Mouse (Mus musculus) stomach, adult 2 months (tissue): ENCODE results near the gene Tgif1. TPM values are rescaled to one million over a fixed set of nuclear protein-coding genes. Genes with fewer than 3 reads are reported as not detected.

ENCODE experiments used
- polyA plus RNA-seq: library from polyadenylated mRNA; depleted of rRNA; stranded (reverse); fragments of >200 nt; gene quantifications from 2 replicates; pipeline ENCODE4 v1.2.3, GENCODE M21; 2012; rRNA removed

The Tgif1 gene
- 13.8 and 14.1 TPM in 2 replicates for polyA plus RNA-seq

GRCm38 (mm10) chr17:70853436-70853905, at the start of gene Tgif1:
Tgif1 (minus strand) TSS chr17:70853546.

Other genes starting within 250 kb of the Tgif1 start
- 6.0 and 10.3 TPM in 2 replicates for gene Myom1, start 149.1 kb upstream of the Tgif1 start, polyA plus RNA-seq
- 30.2 and 32.2 TPM in 2 replicates for gene Myl12a, start 149.3 kb upstream of the Tgif1 start, polyA plus RNA-seq